Mouse (Mus musculus) large intestine, adult 2 months (tissue): ENCODE results near the gene Polr3a. TPM values are rescaled to one million over a fixed set of nuclear protein-coding genes. Genes with fewer than 3 reads are reported as not detected.
"Not testable (repeated sequence)": the region's sequence is repeated elsewhere in the genome, so short reads cannot be mapped to it uniquely, and the experiment has no call there.

ENCODE experiments used
- DNase-seq: peaks from one replicate; pipeline ENCODE4 v3.0.0-alpha.2; 2012; ENCODE audit warnings: low read depth, low spot score
- WGBS: fragments of 180-500 bp; shearing (Covaris S2); methylation state at CpG from one replicate; pipeline ENCODE4 v1.1.7; 2018; 5-methylcytosine and 5-hydroxymethylcytosine counted together
- polyA plus RNA-seq: library from polyadenylated mRNA; depleted of rRNA; stranded (reverse); fragments of >200 nt; gene quantifications from 2 replicates; pipeline ENCODE4 v1.2.3, GENCODE M21; 2012; rRNA removed

The Polr3a gene
- polyA plus RNA-seq, 1 experiment: 5.0 TPM

DNA sequence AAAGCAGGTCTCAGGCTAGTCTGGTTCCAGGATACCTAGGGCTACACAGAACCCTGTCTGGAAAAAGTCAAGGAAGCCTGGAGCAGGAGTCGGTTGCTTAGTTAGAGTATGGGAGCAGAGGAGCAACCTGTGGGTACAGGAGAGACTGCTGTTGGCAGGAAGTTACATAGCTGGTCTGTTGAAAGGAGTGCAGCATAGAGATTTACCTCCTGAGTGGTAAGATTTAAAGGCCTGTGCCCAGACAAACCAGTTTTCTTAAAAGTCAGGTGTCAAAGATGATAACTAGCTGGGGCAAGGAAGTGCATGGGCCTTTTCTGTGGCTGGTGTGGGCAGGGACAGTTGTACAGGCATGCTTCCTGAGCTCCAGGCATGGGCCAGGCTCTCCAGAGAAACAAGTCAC, 10.6 kb upstream of the Polr3a start:
- WGBS: 89% methylated on average over 1 of the region's 1 CpGs

DNA sequence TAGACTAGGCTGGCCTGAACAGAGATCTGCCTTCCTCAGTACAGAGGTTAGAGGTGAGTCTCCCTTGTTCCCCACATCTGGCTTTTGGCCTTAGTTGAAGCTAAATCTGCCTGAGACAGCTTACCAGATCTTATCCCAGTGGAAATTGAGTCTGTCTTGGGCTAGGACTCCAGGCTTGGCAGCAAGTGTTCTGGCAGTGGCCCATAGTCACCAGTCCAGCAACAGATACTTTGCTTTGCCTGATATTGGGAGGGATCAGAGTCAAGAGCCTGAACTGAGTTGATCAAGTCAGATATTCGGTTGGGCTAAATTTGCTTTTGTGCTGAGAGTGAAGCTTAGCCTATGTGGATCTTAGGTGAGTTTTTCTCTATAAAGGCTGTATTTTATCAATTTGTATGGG, 9.6 kb upstream of the Polr3a start:
- 83% methylated on average over 1 of the region's 1 CpGs for WGBS
- DNase-seq: no peak

More for the DNA sequence above, 10.6 kb upstream of the Polr3a start:
- no peak for DNase-seq

- WGBS: 81% methylated on average over 9 of the region's 9 CpGs
These were observed 6.4 kb upstream of the Polr3a start for GRCm38 (mm10) chr14:24493256-24493655.

GRCm38 (mm10) chr14:24491266-24491981, 4.6 kb upstream of the Polr3a start:
- 1% methylated on average over 11 of the region's 11 CpGs for WGBS
- DNase-seq: no peak

More at GRCm38 (mm10) chr14:24493256-24493655, 6.4 kb upstream of the Polr3a start:
- no peak for DNase-seq

GRCm38 (mm10) chr14:24490468-24491265, 3.8 kb upstream of the Polr3a start:
- peak; percentile 79 for DNase-seq
- WGBS: under 1% methylated on average over 64 of the region's 64 CpGs

- WGBS: 85% methylated on average over 7 of the region's 7 CpGs
- not testable (repeated sequence) for DNase-seq
These were observed 2.9 kb upstream of the Polr3a start for GRCm38 (mm10) chr14:24489772-24490171.

GRCm38 (mm10) chr14:24486241-24486767, 554 bp downstream of the Polr3a start:
- WGBS: 2% methylated on average over 13 of the region's 13 CpGs
- DNase-seq: no peak

DNA sequence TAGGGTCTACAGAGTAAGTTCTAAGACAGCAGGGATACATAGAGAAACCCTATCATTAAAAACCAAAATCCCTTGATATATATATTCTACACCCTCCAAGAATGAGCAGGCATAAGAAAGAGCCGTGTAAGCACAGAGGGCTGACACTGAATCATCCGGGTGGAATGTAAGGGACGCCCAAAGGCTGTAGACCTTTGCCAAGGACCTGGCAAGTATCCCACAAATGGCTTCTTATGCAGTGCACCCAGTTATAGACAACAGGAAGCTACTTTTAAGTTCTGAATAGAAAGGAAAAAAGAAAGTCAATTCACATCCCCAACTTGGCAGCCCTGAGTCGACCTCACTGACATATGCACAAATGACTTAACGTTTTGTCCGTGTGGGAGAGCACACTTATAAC, 18.1 kb downstream of the Polr3a start:
- no peak for DNase-seq
- WGBS: 69% methylated on average over 6 of the region's 6 CpGs

- 92% methylated on average over 3 of the region's 3 CpGs for WGBS
- no peak for DNase-seq
These were observed 28.7 kb downstream of the Polr3a start for GRCm38 (mm10) chr14:24458191-24458590.

DNA sequence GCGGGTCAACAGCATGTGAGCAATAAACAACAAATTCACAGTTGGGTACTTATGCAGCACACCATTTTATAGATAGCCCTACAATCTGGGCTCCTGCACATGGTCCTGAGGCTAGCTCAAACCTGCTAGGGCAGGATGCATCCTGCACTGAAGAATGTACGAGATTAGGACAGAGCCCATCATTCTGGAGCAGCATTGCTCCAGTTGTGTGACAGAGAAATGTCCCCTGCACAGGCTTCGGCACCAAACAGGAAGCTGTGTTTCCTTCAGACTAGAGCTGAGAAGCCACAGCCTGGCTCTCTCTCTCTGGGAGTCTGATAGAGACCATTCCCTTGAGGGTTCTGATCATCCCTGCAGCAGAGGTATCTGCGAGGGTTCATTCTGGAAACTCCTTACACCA, 43.3 kb downstream of the Polr3a start:
- 86% methylated on average over 4 of the region's 4 CpGs for WGBS
- DNase-seq: not testable (repeated sequence)

Other genes starting within 250 kb of the Polr3a start
- 14.5 and 18.4 TPM in 2 replicates for gene Dlg5, start 241.1 kb downstream of the Polr3a start, polyA plus RNA-seq
- gene E330034G19Rik, start 193.8 kb downstream of the Polr3a start, polyA plus RNA-seq: not detected in 2 replicates
- 1,168 and 1,294 TPM in 2 replicates for gene Rps24, start 67 bp upstream of the Polr3a start, polyA plus RNA-seq